Mouse (Mus musculus) v-Abl transformed pro-B cells (cell line): ENCODE data around the gene Bckdha.

Source experiments
- in situ Hi-C, 2 experiments: fragments of 400-800 bp; cut with MboI; formaldehyde crosslinking; loops; one replicate each; pipeline ENCODE4 v1.15.1; 2025; ENCODE audit not compliant: unreplicated experiment in 2 of 2

Gene Bckdha

DNA sequence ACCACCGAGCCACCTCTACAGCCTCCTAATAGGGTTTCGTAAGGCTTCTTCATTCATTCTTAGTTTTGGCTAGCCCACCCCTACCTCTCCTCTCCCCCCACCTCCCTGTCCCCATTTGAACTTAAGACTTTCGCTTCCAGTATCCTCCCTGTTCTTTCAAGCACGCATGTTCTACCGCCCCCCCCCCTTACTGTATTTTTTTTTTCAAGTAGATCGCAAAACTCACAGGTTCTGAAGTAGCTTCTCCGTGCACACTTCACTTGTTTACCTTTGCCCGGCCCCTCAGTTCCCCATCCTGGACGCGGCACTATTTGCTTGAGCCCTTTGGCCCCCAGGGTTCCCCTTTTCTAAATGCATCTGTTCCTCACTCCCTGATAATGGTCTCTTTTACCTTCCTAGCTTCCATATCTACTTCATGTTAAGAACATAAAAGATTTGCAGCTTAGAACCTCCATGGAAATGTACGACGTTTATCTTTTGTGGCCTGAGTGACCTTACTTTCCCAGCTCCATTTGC is 6.5 kb downstream of the Bckdha start:
- in situ Hi-C loops, result loop anchor here (5.0 to 10.0 kb wide), 3 partner anchors 35 to 228 kb away; partner anchors contain the start of gene Tgfb1 (in 2 of the 2)

DNA sequence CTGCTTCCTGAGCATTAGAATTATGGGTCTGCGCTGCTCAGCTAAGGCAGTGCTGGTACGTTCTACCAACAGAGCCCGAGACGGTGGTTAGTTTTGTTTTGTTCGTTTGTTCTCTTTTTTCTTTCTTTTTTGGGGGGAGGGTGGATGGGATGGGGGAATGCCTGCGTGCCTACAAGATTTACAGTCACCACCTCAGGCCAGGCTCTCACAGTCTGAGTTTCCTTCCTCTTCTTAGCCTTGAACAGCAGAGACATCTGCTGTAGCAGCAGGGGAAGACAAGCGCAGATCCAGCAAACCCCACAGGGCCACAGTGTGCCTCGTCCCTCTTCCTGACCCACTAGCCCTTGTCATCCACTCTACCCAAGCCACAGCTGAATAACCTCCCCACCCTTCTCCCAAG is 7.5 kb downstream of the Bckdha start:
- in situ Hi-C loops, result loop anchor here (5.0 to 10.0 kb wide), 3 partner anchors 36 to 226 kb away; partner anchors contain the start of gene Tgfb1 (in 2 of the 2)

DNA sequence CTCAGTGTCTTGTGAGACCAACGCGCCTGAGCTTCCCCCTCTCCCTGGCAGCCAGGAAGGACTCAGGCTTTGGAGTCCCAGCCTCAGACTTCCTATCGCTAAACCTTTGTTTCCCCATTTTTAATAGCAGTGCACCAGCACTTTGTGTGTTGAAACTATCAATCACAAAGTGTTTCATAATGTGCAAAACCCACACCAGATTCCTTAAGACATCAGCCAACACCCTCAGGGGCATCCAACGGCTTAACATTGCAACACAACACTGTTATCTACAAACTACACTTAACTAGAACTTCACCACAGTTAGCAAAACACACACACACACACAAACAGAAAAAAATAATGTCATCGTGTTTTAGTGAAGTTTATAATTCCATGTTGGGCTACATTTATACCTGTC is 8.9 kb downstream of the Bckdha start:
- in situ Hi-C loops, result loop anchor here (5.0 to 25.0 kb wide), 5 partner anchors 37 to 1812 kb away; partner anchors contain the start of genes Tgfb1 (in 2 of the 2) and Sertad3 (in 1 of the 2)

DNA sequence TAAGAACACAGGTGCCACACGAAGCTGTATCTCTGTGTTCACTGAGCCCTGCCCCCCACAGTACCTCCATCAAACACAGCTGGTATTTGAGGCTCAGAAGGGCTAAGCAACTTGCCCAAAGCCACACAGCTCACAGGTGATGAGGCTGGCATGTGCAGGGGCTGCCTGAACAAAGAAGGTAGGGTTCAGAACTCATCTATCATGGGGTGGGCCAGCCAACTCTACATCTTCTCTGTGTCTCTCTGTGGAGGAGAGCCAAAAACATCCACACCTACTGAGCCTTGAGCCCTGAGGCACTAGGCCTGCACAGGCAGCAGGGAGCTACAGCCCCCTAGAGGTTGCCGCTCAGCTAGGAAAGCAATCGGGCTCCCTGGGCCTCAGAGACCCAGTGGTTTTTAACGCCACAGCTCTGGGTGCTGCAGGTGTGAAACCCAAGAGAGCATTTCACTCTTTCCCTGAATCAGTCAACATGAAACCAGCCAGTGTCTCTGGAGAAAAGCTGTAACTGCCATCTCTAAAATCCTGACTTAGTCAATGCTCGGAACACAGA is 11.1 kb downstream of the Bckdha start:
- in situ Hi-C loops, result loop anchor here in 1 of 2 experiments (25.0 kb wide), 2 partner anchors 1085 to 1815 kb away; partner anchors contain the start of gene Sertad3

DNA sequence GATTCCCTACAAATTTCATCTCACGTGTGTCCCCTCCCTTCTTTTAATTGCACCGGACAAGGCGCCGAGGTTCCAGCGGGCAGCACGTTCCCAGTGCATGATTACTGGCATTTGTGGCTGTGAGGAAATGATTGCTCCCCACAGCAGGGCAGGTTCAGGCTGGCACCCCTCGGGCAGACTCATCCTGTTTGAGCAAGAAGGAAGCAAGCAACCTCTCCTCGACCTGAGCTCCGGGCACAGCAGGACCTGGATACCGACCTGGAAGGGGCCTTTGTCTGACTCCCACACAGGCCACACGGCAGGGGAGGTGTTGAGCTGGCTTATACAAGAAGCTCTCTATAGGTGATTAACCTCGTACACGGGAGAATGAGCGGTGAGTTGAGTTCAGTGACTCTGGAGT is 13.7 kb downstream of the Bckdha start:
- in situ Hi-C loops, result loop anchor here in 1 of 2 experiments (25.0 kb wide), 2 partner anchors 1083 to 1817 kb away; partner anchors contain the start of gene Sertad3

DNA sequence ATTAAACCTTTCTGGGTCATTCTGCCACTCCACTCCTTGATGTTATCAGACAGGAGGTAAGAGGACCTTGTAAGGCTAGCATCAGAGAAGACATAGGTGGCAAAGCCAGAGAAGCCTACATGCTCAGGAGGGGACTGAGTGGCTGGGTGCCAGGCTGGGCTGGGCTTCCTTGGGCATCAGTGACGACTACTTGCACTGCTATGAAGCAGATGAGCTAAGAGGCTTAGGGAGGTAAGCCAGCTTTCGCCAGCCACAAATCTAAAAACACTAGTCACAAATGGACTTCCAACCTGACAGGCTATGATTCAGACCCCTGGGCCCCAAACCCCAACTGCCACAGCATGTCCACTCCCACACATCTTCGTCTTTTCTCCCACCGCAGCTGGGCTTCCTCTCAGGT is 14.2 kb downstream of the Bckdha start:
- in situ Hi-C loops, result loop anchor here in 1 of 2 experiments (25.0 kb wide), 2 partner anchors 1082 to 1818 kb away; partner anchors contain the start of gene Sertad3

DNA sequence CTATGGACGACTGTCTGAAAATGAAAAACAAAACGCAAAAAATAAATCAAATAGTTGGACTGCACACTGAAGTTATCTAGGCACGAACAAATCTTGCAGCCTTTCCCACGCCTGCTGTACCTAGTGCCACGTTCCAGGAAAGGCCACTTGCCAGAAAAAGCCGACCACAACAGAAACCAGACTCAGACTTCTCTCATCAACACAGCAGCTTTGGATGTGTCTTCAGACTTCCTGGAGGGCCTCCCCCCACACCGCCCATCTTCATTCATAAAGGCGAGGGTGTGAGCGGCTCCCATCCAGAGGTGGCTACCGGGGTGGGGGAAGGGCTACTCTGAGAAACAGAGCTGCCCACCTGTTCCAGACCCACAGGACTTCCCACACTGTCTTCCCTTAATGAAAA is 14.6 kb downstream of the Bckdha start:
- in situ Hi-C loops, result loop anchor here in 1 of 2 experiments (25.0 kb wide), 2 partner anchors 1082 to 1818 kb away; partner anchors contain the start of gene Sertad3

DNA sequence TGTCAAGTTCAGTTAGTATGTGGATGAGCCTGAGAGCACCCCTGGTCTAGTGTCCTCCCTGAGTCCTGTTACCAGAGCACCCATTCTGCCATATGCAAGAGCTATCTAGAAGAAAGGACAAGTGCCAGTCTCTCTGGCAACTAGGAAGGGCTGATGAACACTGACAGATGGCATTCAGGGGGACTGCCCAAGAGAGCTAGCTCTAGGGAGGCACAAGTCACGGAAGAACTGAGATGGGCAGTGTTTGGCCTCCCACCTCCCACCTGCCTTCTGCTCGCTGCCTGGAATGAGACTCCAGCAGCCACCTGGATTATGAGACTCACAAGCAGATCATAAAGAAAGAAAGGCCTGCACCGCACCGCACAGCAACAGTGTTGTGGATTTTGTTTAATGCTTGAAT is 19.0 kb downstream of the Bckdha start:
- in situ Hi-C loops, result loop anchor here in 1 of 2 experiments (25.0 kb wide), 2 partner anchors 1077 to 1823 kb away; partner anchors contain the start of gene Sertad3

DNA sequence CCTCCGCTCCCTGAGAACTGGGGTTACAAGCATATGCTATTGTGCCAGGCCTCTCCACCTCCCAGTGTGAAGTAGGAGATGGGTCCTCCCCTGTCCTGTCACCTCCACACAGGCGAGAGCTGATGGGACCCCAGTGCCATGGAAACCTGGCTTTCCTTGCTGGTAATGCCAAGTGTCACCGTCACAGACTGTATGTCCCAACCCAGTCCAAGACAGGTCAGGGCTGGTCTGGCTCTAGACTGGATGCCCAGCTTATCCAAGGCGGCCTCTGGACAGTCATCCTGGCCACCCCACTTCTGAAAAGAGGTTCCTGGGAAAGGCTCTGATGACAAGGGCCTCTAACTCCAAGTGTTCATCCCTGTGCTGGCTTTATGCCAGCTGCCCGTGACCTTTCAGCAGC is 21.7 kb downstream of the Bckdha start:
- in situ Hi-C loops, result loop anchor here in 1 of 2 experiments (25.0 kb wide), 2 partner anchors 1075 to 1825 kb away; partner anchors contain the start of gene Sertad3

DNA sequence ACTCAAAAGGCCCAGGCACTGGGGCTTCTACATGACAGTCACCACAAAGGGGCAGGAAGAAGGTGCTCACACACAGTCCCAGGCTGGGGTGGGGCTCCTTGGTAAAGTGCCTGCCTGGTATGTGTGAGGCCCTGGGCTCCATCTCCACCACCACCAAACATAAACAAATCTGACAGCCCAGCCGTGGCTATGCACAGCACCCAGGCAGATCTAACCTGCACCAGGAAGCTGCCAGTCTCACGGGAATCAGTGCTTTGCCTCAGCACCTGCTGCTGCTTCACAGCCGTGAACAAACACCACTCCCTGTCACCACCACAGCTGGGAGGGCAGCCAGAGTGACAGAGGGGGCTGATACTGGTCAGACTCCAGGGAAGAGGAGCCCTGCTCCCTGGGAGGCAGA is 22.4 kb downstream of the Bckdha start:
- in situ Hi-C loops, result loop anchor here in 1 of 2 experiments (25.0 kb wide), 2 partner anchors 1074 to 1826 kb away; partner anchors contain the start of gene Sertad3

DNA sequence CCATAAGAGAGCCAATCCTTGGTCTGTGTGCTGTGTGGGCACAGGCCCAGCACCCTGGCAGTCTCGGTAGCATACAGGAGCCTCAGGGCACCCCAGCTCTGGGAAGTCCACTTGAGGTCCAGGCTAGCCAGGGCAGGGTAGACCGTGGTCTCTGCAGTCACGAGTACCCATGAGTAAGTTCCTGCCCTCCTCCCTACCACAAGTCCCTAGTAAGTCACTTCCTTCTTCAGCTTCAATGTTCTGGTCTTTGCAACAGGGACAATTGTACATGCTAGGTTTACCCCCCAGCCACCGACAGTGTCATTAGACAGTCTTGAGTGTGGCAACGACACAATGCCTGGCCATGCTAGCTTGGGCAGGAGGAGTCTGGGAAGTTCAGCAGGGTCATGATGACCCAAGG is 26.1 kb downstream of the Bckdha start:
- in situ Hi-C loops, result loop anchor here in 1 of 2 experiments (25.0 kb wide), 2 partner anchors 1070 to 1830 kb away; partner anchors contain the start of gene Sertad3

DNA sequence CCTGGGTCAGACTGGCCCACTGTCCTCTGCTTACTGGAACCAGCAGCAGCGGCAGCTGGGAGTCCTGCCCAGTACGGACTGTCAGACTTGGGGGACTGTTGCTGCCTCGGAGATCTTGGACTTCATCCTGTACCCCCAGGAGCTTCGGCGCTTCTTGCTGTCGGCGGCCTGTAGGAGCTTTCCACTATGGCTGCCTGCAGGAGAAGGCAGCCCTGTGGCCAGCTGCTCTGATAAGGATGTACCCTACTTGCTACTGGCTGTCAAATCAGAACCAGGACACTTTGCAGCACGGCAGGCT is 30.5 kb downstream of the Bckdha start:
- in situ Hi-C loops, result loop anchor here in 1 of 2 experiments (10.0 to 25.0 kb wide), 3 partner anchors 87 to 1834 kb away; partner anchors contain the start of genes Ccdc97 and Sertad3

DNA sequence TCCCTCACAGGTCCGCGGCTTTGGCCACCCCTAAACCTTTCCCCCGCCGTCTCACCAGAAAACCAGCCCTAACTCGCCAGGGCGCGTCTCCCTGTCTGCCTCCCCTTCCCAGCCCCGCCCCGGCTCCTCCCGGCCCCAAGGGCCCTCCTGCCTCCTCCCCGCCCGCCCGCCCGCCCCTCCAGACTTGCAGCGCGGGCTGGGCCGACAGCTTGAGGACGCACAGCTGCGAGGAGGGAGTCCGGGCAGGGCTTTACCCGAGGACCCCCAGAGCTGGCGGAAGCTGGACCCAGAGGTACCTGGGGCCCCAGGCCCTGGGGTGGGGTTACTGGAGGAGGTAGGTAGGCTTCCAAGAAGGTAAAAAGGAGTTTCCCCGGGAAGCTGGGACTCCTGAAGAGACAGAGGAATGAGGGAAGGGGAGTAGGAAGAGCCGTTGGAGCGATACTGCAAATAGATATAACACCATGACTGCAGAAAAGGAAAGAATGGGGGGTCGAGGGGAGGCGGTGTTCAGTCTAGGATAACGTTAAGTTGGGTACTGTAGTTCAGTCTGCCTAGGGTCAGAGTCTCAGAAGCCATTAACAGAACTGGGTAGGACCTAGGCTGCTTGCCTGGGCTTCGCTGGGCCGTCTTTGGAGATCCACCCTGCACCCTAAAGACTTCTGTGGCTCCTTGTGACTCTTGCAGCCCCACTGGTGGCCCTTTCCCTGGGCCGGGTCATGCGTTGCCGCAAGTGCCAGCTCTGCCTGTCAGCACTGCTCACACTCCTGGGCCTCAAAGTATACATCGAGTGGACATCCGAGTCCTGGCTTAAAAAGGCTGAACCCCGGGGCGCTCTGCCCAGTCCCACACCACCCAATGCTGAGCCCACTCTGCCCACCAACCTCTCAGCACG is 31.1 kb downstream of the Bckdha start:
- in situ Hi-C loops, result loop anchor here in 1 of 2 experiments (10.0 to 25.0 kb wide), 3 partner anchors 87 to 1835 kb away; partner anchors contain the start of genes Ccdc97 and Sertad3

DNA sequence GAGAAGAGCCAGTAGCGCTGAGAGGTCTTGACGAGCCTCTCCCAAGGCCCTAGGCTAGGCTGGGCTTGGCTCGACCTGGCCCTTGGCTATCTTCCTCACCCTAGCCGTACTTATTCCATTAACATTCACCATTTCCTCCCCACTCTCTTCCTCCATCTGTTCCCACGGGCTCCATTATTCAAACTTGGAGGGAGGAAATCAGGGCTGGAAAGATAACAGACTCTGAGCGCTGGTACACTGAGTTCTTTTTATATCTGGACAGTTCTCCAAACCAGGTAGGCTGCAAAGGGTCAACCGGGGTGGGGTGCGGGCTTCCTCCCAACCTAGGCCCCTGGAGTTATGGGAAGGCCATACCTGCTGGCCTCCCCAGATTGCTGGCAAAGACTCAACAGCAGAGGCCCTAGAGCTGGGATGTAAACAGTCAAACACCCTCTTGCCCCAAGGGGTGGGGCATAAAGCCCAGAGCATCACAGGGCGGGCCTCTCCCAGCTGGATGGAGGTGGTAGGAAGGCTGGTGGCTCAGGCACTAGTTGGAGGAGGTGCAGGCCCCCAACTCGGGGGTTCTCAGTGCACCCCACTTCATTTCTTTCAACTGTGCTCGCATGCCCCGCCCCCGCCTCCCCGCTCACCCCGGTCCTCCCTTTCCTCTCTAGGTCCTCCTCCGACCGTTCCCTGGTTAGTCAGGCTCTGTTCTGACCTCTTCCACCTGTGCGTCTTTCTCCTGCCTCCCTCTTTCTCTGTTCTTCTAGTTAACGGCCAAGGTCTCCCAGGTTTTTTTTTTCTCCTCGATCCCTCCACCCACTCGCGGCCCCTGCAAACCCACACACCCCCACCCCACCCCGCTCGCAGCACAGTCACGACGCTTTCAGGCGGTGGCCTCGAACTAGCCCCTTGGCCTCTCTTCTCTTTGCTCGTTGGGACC is 32.0 kb downstream of the Bckdha start, which contains the start of gene B3gnt8:
Gene B3gnt8 (plus strand): TSS at position 146 of the 922 bp plus-strand sequence.
- in situ Hi-C loops, result loop anchor here in 1 of 2 experiments (10.0 to 25.0 kb wide), 3 partner anchors 88 to 1836 kb away; partner anchors contain the start of genes Ccdc97 and Sertad3

DNA sequence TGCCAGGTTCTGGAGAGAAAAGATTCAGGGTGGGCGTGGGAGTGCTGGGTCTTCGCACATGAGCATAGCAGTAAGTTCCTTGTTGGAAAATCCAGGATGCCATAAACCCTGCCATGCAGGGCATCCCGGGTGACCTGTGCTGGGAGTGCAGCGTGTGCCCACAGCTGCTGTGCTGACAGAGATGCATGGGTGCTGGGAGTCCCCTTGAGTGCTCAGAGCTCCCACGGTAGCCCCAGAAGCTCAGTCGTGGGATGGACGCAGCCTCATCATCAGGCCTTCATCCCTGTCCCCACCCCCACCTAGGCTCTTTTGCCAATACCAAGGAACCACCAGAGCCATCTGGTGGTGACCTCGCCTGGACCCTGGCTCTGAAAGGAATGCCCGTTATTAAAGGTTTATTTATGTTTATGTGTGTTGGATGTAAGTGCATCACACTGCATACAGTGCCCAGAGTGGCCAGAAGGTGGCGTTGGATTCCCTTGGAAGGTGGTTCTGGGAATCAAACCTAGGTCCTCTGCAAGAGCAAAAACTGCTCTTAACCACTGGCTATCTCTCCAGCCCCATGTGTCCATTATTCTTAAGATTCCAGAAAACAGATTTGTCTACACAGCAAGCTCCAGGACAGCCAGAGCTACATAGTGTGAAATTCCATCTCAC is 33.1 kb downstream of the Bckdha start:
- in situ Hi-C loops, result loop anchor here in 1 of 2 experiments (10.0 to 25.0 kb wide), 3 partner anchors 89 to 1837 kb away; partner anchors contain the start of genes Ccdc97 and Sertad3

DNA sequence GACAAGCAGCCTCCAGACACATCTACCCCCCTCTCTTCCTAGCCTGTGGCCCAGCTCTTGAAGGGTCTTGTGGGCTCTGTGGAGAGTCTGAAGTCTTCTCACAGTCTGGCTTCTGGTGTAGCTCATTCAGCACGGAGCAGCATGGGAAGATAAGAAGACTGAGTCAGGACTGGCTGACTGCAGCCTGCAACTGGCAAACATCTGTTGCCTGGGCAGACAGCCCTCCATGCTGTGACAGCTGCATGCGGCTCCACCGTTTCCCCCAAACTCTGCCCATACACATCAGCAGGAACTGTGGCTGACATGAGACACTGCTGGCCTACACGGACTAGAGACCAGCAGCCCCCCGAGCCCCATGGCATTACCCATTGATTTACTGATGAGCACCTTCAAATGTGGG is 33.9 kb downstream of the Bckdha start:
- in situ Hi-C loops, result loop anchor here (5.0 to 25.0 kb wide), 5 partner anchors 32 to 1837 kb away; partner anchors contain the start of genes Bckdha (in 2 of the 2), Exosc5 (in 2 of the 2), B9d2 (in 1 of the 2) and Ccdc97 (in 1 of the 2)

DNA sequence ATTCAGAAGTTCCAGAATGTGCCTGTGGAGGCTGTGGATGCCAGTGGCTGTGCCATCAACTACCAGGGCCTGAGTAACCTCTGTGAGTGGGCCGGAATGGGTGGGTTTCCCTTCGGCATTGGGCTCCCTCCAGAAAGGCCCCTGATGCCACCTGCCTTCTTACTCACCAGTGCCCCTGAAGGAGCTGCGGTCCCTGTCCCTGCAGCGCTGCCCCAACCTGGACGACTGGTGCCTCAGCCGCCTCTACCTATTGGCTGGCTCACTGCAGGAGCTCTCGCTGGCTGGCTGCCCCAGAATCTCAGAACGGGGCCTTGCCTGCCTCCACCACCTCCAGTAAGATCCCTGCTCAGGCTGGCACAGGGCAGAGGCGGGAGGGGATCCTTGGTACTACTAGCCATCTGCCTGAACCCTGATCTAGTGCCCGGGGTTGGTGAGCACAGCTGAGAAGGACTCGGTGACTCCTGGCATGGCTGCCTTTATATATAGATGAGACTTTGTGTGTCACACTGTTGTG is 34.9 kb downstream of the Bckdha start:
- in situ Hi-C loops, result loop anchor here (5.0 to 10.0 kb wide), 3 partner anchors 33 to 91 kb away; partner anchors contain the start of genes Bckdha (in 2 of the 2), Exosc5 (in 2 of the 2), B9d2 (in 1 of the 2) and Ccdc97 (in 1 of the 2)

DNA sequence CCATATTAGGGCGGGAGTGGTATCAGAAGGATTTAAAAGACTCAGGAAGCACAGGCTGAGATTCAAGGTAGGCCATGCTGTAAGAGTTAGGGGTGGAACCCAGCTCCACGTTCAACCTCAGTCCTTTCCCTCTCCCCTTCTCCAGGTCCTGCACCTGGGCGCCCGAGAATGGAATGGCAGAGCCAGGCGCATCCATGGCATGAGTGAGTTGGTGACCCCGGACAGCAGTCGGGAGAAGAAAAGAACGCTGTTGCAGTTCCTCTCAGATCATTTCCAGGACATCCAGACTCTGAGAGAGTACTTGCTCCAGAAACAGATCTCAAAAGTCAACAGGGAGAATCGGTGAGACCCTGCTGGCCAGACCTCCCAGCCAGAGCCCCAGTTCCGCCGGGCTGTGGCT is 38.0 kb downstream of the Bckdha start:
- in situ Hi-C loops, result loop anchor here (5.0 to 10.0 kb wide), 3 partner anchors 37 to 94 kb away; partner anchors contain the start of genes Bckdha (in 2 of the 2), Exosc5 (in 2 of the 2), B9d2 (in 1 of the 2) and Ccdc97 (in 1 of the 2)
